Mouse (Mus musculus) embryonic facial prominence, embryonic 13.5 days (tissue): ENCODE results near the gene Rasl10b. TPM values are rescaled to one million over a fixed set of nuclear protein-coding genes. Genes with fewer than 3 reads are reported as not detected.

ENCODE experiments used
- ATAC-seq: fragments of 200-750 bp; cut with Nextera tagmentation; 2 replicates; pipeline ENCODE4 v1.8.0; 2017; ENCODE audit warnings: low read depth; ENCODE audit not compliant: insufficient number of reproducible peaks, insufficient read depth, low FRiP score, low TSS enrichment
- H3K27ac ChIP-seq: fragments of 300-500 bp; sonication (generic); 2 replicates; pipeline ENCODE4 v1.5.1; 2015; ENCODE audit warnings: moderate library complexity, mild to moderate bottlenecking, inconsistent platforms
- H3K27me3 ChIP-seq: fragments of 300-500 bp; sonication (generic); 2 replicates; pipeline ENCODE4 v1.6.1; 2015; ENCODE audit warnings: mild to moderate bottlenecking, inconsistent platforms
- H3K36me3 ChIP-seq: fragments of 300-500 bp; sonication (generic); 2 replicates; pipeline ENCODE4 v1.6.1; 2015; ENCODE audit warnings: mild to moderate bottlenecking, inconsistent platforms
- H3K4me1 ChIP-seq: fragments of 300-500 bp; sonication (generic); 2 replicates; pipeline ENCODE4 v1.6.1; 2015; ENCODE audit warnings: inconsistent platforms
- H3K4me2 ChIP-seq: fragments of 300-500 bp; sonication (generic); 2 replicates; pipeline ENCODE4 v1.6.1; 2015; ENCODE audit warnings: moderate library complexity, mild to moderate bottlenecking, inconsistent platforms
- H3K4me3 ChIP-seq: fragments of 300-500 bp; sonication (generic); 2 replicates; pipeline ENCODE4 v1.5.1; 2015; ENCODE audit warnings: mild to moderate bottlenecking, inconsistent platforms
- H3K9ac ChIP-seq: fragments of 300-500 bp; sonication (generic); 2 replicates; pipeline ENCODE4 v1.6.1; 2015; ENCODE audit warnings: mild to moderate bottlenecking, inconsistent platforms
- H3K9me3 ChIP-seq: fragments of 300-500 bp; sonication (generic); 2 replicates; pipeline ENCODE4 v1.6.1; 2016; ENCODE audit warnings: inconsistent platforms
- WGBS: fragments of 180-500 bp; shearing (Covaris S2); methylation state at CpG from one replicate; pipeline ENCODE4 v1.1.7; 2015; ENCODE audit warnings: mixed read lengths; 5-methylcytosine and 5-hydroxymethylcytosine counted together
- polyA plus RNA-seq: library from polyadenylated mRNA; unstranded; fragments of >200 nt; fragmentation: Nextera tagmentation; extraction: Ambion mirVana; gene quantifications from 2 replicates; pipeline ENCODE4 v1.2.1, GENCODE M21; 2015

The Rasl10b gene
- polyA plus RNA-seq, 1 experiment from 2014 or later: 3.5 TPM

DNA sequence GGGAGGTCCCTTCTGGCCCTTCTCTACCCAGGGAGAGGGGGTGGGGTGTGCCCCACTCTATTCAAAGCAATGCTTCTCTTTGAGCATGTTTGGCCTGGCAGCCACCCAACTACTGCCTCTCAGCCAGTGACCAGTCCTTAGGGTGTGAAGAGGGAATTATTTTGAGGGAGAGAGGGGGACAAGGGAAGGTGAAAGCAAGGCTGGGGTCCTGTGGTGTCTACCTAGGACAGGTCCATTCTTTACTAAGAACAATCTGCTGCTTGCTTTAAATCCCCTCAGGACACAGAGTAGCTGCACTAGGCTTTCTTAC lies 39.9 kb downstream of the Rasl10b start:
- H3K4me3 ChIP-seq: no peak overlapping the region
- ATAC-seq: no peak
- peaks cover 12% of the 10 kb centered on the region for H3K4me1 ChIP-seq
- H3K27me3 ChIP-seq: peaks cover 42% of the 10 kb centered on the region
- no peaks in the 10 kb centered on the region for H3K36me3 ChIP-seq
- H3K9ac ChIP-seq: no peak overlapping the region; the same call in 1 of the 2 replicates
- no peaks in the 10 kb centered on the region for H3K9me3 ChIP-seq
- no peak overlapping the region for H3K4me2 ChIP-seq
- 0 out of 2 replicates have a peak overlapping the region, but pooled peaks have one; percentile 33 for H3K27ac ChIP-seq

DNA sequence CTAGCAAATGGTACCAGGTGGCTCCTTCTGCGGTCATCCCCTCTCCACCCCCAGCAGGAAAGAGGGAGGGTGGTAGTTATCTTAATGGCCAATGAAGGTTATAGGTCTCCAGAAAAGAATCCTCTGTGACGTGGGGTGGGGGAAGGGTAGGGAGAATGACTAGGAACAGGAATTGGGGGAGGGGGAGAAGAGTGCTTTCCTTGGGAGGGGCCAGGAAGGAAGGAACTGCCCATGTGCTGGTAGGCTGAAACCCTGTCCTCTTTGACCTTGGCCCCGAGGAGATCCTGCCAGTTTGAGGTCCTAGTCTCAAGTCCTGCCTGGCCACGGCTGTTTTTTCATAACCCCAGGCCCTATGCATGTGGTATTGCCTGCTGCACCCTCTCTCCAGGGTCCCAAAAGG lies 40.4 kb downstream of the Rasl10b start:
- ATAC-seq: no peak
- H3K27me3 ChIP-seq: peaks cover 38% of the 10 kb centered on the region
- no peak overlapping the region for H3K4me3 ChIP-seq
- WGBS: 15% methylated on average over 4 of the region's 4 CpGs
- H3K4me1 ChIP-seq: peaks cover 9% of the 10 kb centered on the region
- H3K9me3 ChIP-seq: no peaks in the 10 kb centered on the region
- no peak overlapping the region for H3K27ac ChIP-seq
- H3K4me2 ChIP-seq: no peak overlapping the region
- H3K36me3 ChIP-seq: no peaks in the 10 kb centered on the region
- H3K9ac ChIP-seq: no peak overlapping the region

DNA sequence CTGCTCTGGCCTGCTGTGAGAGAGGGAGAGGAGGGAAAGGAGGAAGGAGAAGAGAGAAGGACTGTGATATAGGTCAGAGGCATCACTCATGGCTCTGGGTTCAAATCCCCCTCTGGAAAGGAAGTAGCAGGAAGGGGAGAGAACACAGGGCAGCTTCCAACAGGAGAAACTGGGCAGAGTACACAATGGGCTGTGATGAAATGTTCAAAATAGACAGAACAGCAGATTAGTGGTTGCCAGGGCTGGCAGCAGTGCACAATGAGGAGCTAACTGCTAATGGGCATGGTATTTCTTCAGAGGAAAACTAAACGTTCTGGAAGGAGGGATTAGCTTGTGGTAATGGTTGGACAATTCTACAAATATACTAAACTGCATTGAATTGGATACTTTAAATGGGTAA lies 41.6 kb downstream of the Rasl10b start:
- ATAC-seq: no peak
- Histone ChIP-seq H3K9ac (no peak overlapping the region), H3K4me3 (no peak overlapping the region), H3K4me1 (peaks cover 15% of the 10 kb centered on the region), H3K4me2 (no peak overlapping the region), H3K27ac (no peak overlapping the region), H3K36me3 (no peaks in the 10 kb centered on the region), H3K27me3 (peaks cover 26% of the 10 kb centered on the region), H3K9me3 (no peaks in the 10 kb centered on the region)
- 32% methylated on average over 1 of the region's 1 CpGs for WGBS

DNA sequence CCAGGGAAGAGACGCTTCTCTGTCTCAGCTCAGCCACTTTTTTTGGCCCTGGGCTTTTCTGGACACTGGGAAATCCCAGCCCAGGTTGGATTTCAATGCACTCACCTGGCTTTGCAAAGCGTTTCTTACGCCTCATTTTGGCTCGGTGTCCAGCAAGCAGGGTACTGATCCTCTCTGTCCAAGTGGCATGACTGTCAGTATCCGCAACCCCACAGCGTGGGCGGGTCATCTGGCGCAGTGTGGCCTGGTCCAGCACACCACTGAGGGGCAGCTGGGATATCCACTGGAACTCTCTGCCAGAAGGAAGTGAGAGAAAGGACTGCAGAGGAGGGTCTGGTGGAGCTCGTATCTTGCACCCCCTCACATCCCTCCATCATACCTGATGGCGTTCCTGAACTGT lies 42.3 kb downstream of the Rasl10b start:
- Histone ChIP-seq H3K4me3 (no peak overlapping the region), H3K9me3 (no peaks in the 10 kb centered on the region), H3K4me1 (peaks cover 17% of the 10 kb centered on the region), H3K27me3 (peaks cover 18% of the 10 kb centered on the region), H3K4me2 (no peak overlapping the region), H3K27ac (no peak overlapping the region), H3K9ac (no peak overlapping the region), H3K36me3 (no peaks in the 10 kb centered on the region)
- WGBS: 84% methylated on average over 10 of the region's 10 CpGs
- ATAC-seq: no peak

DNA sequence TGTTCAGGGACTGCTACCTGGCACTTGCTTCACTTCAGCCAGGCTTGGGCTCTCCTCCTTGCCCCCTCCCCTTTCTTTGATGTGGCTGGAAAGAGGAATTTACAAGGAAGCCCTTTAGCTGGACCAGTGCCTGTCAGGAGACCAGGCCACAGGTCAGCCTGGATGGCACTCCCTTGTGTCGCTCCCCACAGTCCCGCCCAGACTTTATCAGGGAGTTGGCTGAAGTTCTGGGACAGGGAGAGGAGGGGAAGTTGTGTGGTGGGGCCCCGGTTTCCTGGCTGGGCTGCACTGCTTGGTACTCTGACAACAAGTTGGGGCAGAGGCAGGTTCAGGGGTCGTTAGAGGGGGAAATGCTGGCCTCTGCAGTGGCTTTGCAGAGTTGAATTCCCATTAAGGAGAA lies 45.6 kb downstream of the Rasl10b start:
- WGBS: 11% methylated on average over 4 of the region's 4 CpGs
- H3K9me3 ChIP-seq: no peaks in the 10 kb centered on the region
- H3K4me2 ChIP-seq: no peak overlapping the region
- ATAC-seq: no peak
- H3K36me3 ChIP-seq: no peaks in the 10 kb centered on the region
- peaks cover 21% of the 10 kb centered on the region for H3K4me1 ChIP-seq
- H3K4me3 ChIP-seq: no peak overlapping the region
- no peak overlapping the region for H3K9ac ChIP-seq
- no peak overlapping the region for H3K27ac ChIP-seq
- peaks cover 3% of the 10 kb centered on the region; the same call in 1 of the 2 replicates for H3K27me3 ChIP-seq

DNA sequence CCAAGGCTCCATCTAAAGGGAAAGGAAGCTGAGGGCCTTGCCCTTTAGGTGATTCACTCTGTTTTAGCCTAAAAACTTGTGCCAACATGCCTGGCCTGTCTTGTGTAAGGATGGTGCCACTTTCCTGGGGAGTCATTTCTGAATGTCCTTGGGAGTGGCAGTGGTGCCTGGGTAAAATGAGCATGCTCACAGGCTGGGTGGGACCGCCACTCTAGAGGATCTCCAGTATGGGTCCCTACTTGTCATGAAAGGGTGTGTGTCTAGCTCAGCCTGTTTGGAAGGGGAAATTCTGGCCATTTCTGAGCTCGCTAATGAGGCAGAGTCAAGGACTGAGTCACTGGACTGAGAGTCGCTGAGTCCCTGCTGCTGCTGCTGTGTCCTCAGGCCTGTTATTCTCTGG lies 46.7 kb downstream of the Rasl10b start:
- Histone ChIP-seq H3K27me3 (peaks cover 6% of the 10 kb centered on the region), H3K4me3 (no peak overlapping the region), H3K9me3 (no peaks in the 10 kb centered on the region), H3K27ac (no peak overlapping the region), H3K9ac (no peak overlapping the region), H3K4me2 (no peak overlapping the region), H3K36me3 (no peaks in the 10 kb centered on the region), H3K4me1 (peaks cover 21% of the 10 kb centered on the region)
- WGBS: 59% methylated on average over 3 of the region's 3 CpGs
- no peak for ATAC-seq

DNA sequence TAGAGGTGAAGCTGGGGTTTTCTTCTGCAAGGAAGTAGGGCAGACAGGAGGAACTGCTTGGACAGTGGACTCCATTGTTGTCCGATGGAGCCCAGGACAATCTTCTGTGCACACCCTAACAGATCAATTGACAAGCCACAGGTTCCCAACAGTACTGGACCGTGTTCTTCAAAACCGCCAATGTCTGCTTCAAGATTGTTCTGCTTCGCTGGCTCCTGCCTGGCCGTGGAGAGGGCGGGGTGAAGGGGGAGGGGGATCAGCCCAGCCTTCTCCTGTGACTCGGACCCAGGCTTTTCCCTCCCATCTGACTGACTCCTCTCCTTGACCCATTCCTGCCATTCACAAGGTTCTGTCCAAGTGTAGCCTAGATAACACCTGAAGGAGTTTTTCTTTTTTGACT lies 48.3 kb downstream of the Rasl10b start:
- Histone ChIP-seq H3K27me3 (peaks cover 15% of the 10 kb centered on the region), H3K4me2 (no peak overlapping the region), H3K4me3 (no peak overlapping the region), H3K9ac (no peak overlapping the region), H3K4me1 (peaks cover 29% of the 10 kb centered on the region), H3K9me3 (no peaks in the 10 kb centered on the region), H3K36me3 (no peaks in the 10 kb centered on the region), H3K27ac (no peak overlapping the region)
- ATAC-seq: no peak
- 36% methylated on average over 7 of the region's 7 CpGs for WGBS

DNA sequence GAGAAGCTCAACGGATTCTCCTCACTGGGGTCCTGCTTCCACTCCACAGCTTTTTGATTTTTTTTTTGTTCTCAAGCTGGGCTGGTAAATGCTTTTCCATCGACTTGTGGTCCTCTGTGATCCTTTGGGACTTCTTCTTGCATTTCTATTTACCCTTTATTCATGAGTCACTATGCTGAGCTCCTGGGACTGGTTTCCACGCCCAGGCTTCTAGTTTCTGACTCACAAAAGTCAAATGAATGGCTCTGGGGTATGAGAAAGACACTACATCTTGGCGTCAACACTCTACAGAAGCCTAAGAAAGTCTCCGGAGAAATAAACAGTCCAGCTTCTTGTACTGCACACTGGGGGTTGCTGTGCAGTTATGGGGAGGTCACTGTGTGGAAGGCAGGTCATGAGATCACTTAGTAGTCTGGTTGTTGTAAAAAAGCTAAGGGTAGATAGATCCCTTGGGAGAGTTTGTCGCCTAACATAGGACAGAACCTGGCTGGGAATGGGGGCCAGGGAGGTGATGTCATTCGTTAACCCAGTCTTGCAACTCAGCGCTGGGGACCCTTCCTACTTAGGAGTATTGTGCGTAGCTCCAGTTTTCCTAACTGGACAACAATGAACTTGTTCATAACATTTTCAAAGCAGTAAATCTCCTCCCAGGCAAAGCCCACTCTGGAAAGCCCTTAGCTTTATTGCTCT lies 49.1 kb downstream of the Rasl10b start:
- no peak overlapping the region for H3K4me2 ChIP-seq
- peaks cover 23% of the 10 kb centered on the region for H3K27me3 ChIP-seq
- H3K36me3 ChIP-seq: no peaks in the 10 kb centered on the region
- H3K27ac ChIP-seq: no peak overlapping the region
- 58% methylated on average over 9 of the region's 9 CpGs for WGBS
- peaks cover 37% of the 10 kb centered on the region for H3K4me1 ChIP-seq
- H3K9ac ChIP-seq: no peak overlapping the region
- H3K9me3 ChIP-seq: no peaks in the 10 kb centered on the region
- H3K4me3 ChIP-seq: no peak overlapping the region
- no peak for ATAC-seq

DNA sequence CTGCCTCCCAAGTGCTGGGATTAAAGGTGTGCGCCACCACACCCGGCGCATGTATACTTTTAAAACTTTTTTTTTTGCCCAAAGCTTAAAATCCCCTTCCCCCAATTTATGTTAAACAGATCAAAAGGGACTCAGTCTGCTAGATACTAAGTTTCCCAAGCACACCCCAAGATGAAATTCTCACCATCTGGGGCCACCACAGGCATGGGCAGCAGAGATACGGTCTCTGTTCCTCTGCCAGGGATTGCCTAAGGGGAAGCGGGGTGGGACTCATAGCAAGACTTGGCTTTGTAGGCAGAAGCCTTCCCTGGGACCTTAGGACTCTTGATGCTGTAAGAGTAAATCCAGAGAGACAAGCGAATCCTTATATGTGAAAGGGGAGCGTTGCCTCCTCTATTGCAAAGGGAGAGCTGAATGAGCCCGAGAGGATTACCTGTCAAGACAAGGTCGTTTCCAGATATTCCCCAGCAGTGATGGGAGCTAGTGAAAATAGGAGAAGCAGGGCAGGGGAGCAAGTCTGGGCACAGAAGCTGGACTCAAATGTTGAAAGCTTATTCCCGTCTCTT lies 52.6 kb downstream of the Rasl10b start:
- H3K4me2 ChIP-seq: peak overlapping the region; percentile 96
- H3K36me3 ChIP-seq: no peaks in the 10 kb centered on the region
- 52% methylated on average over 10 of the region's 10 CpGs for WGBS

DNA sequence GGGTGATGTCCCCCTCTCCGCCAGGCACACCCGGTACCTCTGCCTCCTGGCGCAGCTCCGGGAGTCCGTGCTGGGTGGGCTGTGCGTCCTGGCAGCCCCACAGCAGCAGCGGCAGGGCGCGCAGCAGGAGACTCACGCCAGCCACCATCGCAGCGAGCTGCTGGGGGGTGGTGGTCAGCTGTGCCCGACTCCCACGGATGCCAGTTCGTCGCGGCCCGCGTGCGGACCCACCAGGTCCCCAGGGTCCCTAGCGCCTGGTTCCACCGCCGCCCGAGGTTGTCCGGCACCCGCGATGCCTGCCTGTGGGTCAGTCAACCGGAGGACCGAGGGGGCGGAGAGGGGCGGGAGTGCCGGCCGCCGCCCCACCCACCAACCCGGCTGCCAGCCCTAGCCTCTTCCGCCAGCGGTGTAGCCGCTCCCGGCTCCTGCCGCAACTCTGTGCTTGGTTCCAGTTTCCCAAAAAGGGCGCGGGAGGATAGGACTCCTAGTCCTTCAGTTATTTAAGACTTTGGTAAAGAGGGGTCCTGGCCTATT lies 53.8 kb downstream of the Rasl10b start, which contains the start of gene Mmp28:
TSS of gene Mmp28 (minus strand) at position 361 of the 534 bp plus-strand sequence.
- peaks cover 40% of the 10 kb centered on the region for H3K27me3 ChIP-seq
- H3K36me3 ChIP-seq: no peaks in the 10 kb centered on the region
- ATAC-seq: no peak
- peak within 1 kb of the TSS; percentile 61 for H3K4me3 ChIP-seq
- peaks cover 38% of the 10 kb centered on the region for H3K4me1 ChIP-seq
- H3K4me2 ChIP-seq: peak within 1 kb of the TSS; percentile 96
- WGBS: under 1% methylated on average over 41 of the region's 42 CpGs
- no peaks in the 10 kb centered on the region for H3K9me3 ChIP-seq
- H3K9ac ChIP-seq: peak within 1 kb of the TSS; percentile 76
- H3K27ac ChIP-seq: no peak within 1 kb of the TSS

More for the DNA sequence above, 52.6 kb downstream of the Rasl10b start:
- H3K9me3 ChIP-seq: no peaks in the 10 kb centered on the region
- peaks cover 40% of the 10 kb centered on the region for H3K27me3 ChIP-seq
- ATAC-seq: no peak
- H3K4me1 ChIP-seq: peaks cover 38% of the 10 kb centered on the region
- H3K4me3 ChIP-seq: 0 out of 2 replicates have a peak overlapping the region, but pooled peaks have one; percentile 61
- H3K9ac ChIP-seq: no peak overlapping the region
- no peak overlapping the region for H3K27ac ChIP-seq

DNA sequence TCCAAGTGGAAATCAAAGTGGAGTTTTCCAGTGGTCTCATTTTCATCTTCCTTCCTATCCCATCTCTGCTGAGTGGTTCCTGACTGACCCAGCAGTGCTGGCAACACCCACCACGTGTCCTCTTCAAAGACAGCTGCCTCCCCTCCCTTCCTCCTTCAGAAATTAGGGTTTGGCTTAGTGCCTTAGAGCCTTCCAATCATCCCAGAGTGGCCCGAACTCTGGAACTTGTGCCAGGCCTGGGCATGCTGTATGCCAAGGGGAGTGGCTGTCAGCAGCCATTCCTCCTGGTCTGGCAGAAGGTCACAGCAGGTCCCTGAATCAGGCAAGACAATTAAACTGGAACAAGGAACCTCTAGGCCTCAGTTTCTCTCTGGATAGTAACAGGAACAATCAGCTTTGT lies 57.0 kb downstream of the Rasl10b start:
- Histone ChIP-seq H3K27ac (no peak overlapping the region), H3K9me3 (no peaks in the 10 kb centered on the region), H3K4me3 (no peak overlapping the region), H3K4me1 (peaks cover 38% of the 10 kb centered on the region), H3K4me2 (no peak overlapping the region), H3K36me3 (no peaks in the 10 kb centered on the region), H3K27me3 (peaks cover 34% of the 10 kb centered on the region), H3K9ac (no peak overlapping the region)
- ATAC-seq: no peak
- 23% methylated on average over 2 of the region's 2 CpGs for WGBS

DNA sequence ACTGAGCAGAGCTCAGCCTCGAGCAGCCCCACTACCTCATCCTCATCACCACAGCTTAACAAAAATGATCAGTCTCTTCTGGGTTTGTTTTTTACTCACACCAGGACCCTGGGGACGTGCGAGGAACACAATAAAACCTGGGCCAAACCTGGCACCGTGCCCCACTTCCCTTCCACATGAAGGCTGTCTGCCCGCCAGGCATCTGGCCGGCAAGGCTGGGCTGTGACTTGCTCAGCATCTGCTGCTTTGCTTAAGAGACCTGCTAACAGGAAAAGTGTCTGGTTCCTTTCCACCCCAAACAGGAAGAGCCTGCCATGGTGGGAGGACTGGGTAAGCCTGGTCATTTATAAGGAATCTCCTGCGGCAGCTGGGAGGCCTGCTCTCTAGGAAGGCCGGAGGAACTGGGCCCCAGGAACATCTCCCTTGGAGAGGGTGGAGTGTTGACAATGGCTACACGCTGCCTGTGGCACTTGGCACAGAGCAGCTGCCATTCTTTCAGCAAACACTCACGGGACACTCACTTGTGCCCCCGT lies 58.2 kb downstream of the Rasl10b start:
- H3K4me1 ChIP-seq: peaks cover 34% of the 10 kb centered on the region
- 57% methylated on average over 11 of the region's 11 CpGs for WGBS
- peaks cover 27% of the 10 kb centered on the region for H3K27me3 ChIP-seq
- ATAC-seq: no peak
- no peak overlapping the region for H3K9ac ChIP-seq
- peak overlapping the region; percentile 4; the same call in 1 of the 2 replicates for H3K27ac ChIP-seq
- no peak overlapping the region for H3K4me3 ChIP-seq
- H3K9me3 ChIP-seq: no peaks in the 10 kb centered on the region
- H3K36me3 ChIP-seq: no peaks in the 10 kb centered on the region
- H3K4me2 ChIP-seq: no peak overlapping the region
